Mouse (Mus musculus) intestine, postnatal 0 days (tissue): ENCODE results near the gene Drd2. TPM values are rescaled to one million over a fixed set of nuclear protein-coding genes. Genes with fewer than 3 reads are reported as not detected.

Experiments
- ATAC-seq: fragments of 200-750 bp; cut with Nextera tagmentation; 2 replicates; pipeline ENCODE4 v1.8.0; 2017; ENCODE audit warnings: mild to moderate bottlenecking, moderate TSS enrichment, moderate library complexity
- H3K27ac ChIP-seq: fragments of 300-500 bp; sonication (generic); 2 replicates; pipeline ENCODE4 v1.5.1; 2014; ENCODE audit warnings: mild to moderate bottlenecking, low read depth, low read length, moderate library complexity
- H3K27me3 ChIP-seq: fragments of 300-500 bp; sonication (generic); replicated peaks from 2 replicates; pipeline ENCODE4 v1.6.1; 2014; ENCODE audit warnings: low read length, mixed read lengths; ENCODE audit not compliant: control insufficient read depth, insufficient read depth
- H3K36me3 ChIP-seq: fragments of 300-500 bp; sonication (generic); 2 replicates; pipeline ENCODE4 v1.6.1; 2014; ENCODE audit warnings: mild to moderate bottlenecking, moderate library complexity; ENCODE audit not compliant: control insufficient read depth, insufficient read depth
- H3K4me1 ChIP-seq: fragments of 300-500 bp; sonication (generic); replicated peaks from 2 replicates; pipeline ENCODE4 v1.6.1; 2014; ENCODE audit warnings: antibody characterized with exemption, low read length, mixed read lengths; ENCODE audit not compliant: control insufficient read depth, insufficient read depth
- H3K4me2 ChIP-seq: fragments of 300-500 bp; sonication (generic); replicated peaks from 2 replicates; pipeline ENCODE4 v1.6.1; 2014; ENCODE audit warnings: low read depth, mild to moderate bottlenecking, moderate library complexity
- H3K4me3 ChIP-seq: fragments of 300-500 bp; sonication (generic); 2 replicates; pipeline ENCODE4 v1.5.1; 2014; ENCODE audit warnings: low read depth, low read length
- H3K9ac ChIP-seq: fragments of 300-500 bp; sonication (generic); 2 replicates; pipeline ENCODE4 v1.6.1; 2014; ENCODE audit warnings: mild to moderate bottlenecking, low read depth, low read length
- H3K9me3 ChIP-seq: fragments of 300-500 bp; sonication (generic); 2 replicates; pipeline ENCODE4 v1.6.1; 2016; ENCODE audit warnings: mixed run types; ENCODE audit not compliant: control insufficient read depth
- CTCF ChIP-seq: sonication (generic); IDR thresholded peaks from 2 replicates; pipeline ENCODE4 v1.5.1; 2016; ENCODE audit warnings: low read depth, mild to moderate bottlenecking, control low read depth, antibody characterized with exemption, moderate library complexity
- WGBS: fragments of 180-500 bp; shearing (Covaris S2); extraction: QIAGEN DNeasy Blood & Tissue Kit; methylation state at CpG from one replicate; pipeline ENCODE4 v1.1.7; 2014; 5-methylcytosine and 5-hydroxymethylcytosine counted together
- polyA plus RNA-seq: library from polyadenylated mRNA; unstranded; fragments of >200 nt; fragmentation: Nextera tagmentation; extraction: Ambion mirVana; gene quantifications from 2 replicates; pipeline ENCODE4 v1.2.1, GENCODE M21; 2015

The Drd2 gene
- not detected in 2 replicates for polyA plus RNA-seq

DNA sequence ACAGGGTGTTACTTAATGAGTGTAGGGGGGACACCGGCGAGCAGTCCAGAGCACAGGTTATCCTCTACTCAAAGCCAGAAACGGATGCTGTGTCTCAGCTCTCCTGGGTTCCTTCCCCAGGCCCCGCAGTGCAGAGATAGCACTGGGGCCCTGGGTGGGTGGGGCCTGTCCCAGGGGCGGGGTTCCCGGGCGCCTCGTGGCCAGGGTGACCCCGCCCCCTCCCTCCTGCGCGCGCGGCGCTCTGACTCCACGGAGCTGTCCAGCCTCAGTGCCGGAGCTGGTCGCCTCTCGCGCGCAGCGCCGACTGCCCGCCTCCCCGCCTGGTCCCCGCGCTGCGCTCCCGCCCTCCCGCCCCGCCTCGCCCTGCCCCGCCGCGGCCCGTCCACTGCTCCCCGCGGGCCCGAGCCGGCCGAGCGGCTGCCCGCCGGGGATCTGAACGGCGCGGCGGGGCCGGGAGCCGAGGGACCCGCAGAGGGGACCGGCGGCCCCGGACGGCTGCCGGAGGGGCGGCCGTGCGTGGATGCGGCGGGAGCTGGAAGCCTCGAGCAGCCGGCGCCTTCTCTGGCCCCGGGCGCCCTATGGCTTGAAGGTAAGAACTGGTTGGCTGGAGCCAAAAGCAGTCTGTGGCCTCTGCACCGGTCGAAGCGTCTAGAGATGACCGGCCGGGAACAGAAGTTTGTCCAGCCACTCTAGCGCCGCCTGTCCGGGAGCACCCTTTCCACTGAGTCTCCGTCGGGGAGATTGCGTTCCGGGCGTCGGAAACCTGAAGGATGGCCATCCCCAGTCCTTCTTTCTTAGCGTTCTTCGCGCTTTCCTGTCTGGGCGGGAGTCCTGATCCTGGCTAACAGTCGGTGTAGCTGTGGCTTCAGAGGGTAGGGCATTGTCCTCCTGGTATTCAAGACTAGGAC is at the start of gene Drd2:
Gene Drd2, plus strand, starts transcription at position 492 of the 908 bp plus-strand sequence.
- Histone ChIP-seq H3K4me2 (peak within 1 kb of the TSS; percentile 41), H3K9me3 (no peaks in the 10 kb centered on the region), H3K4me1 (no peaks in the 10 kb centered on the region), H3K4me3 (0 out of 2 replicates have a peak within 1 kb of the TSS, but pooled peaks have one; percentile 1), H3K36me3 (no peaks in the 10 kb centered on the region), H3K27me3 (peaks cover 26% of the 10 kb centered on the region), H3K9ac (no peak within 1 kb of the TSS), H3K27ac (no peak within 1 kb of the TSS)
- peak; percentile 49; the same call in 1 of the 2 replicates for ATAC-seq
- TF ChIP-seq CTCF, result no peak
- WGBS, result 2% methylated on average over 81 of the region's 84 CpGs

DNA sequence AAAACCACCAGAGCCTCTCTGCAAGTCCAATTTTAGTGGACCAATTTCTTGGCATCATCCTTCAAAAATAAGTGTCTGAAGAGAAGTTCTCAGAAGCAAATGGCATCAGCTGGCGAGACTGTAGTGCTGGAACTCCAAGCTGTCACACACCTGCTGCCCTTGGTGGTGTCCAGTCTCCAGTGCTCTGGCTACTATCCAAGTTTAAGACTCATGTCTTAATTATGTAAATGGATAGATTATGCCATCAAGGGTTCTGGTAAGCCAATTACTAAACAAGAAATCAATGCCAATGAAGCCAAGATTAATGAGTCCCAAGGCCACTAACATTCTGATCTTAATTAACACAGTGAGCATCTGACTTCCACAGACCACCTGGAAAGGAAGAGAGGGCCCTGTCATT is 45.3 kb upstream of the Drd2 start:
- no peaks in the 10 kb centered on the region for H3K36me3 ChIP-seq
- no peaks in the 10 kb centered on the region for H3K4me1 ChIP-seq
- no peak for ATAC-seq
- no peaks in the 10 kb centered on the region for H3K27me3 ChIP-seq
- no peak overlapping the region for H3K9ac ChIP-seq
- WGBS, result 68% methylated on average over 1 of the region's 1 CpGs
- no peak for TF ChIP-seq CTCF
- H3K27ac ChIP-seq, result no peak overlapping the region
- H3K4me3 ChIP-seq, result no peak overlapping the region
- H3K4me2 ChIP-seq, result no peak overlapping the region
- no peaks in the 10 kb centered on the region for H3K9me3 ChIP-seq

DNA sequence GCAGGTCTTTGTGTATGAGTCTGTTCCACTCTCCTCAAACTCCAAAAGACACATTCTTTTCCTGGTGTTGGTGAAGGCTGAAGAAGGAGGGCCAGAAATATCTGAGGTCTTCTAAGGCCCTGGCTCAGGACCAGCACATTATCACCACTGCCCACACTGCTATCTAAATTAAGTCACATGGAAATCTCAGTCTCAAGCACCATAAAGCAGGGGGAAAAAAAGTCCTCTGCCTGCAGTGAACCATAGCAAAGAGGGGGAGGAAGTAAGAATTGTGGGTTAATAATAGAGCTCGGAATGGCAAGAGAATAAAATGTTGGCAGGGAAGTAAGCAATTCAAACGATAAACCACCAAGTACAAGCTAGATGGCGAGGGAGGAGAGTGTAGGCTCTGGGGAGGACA is 32.9 kb upstream of the Drd2 start:
- ATAC-seq, result no peak

DNA sequence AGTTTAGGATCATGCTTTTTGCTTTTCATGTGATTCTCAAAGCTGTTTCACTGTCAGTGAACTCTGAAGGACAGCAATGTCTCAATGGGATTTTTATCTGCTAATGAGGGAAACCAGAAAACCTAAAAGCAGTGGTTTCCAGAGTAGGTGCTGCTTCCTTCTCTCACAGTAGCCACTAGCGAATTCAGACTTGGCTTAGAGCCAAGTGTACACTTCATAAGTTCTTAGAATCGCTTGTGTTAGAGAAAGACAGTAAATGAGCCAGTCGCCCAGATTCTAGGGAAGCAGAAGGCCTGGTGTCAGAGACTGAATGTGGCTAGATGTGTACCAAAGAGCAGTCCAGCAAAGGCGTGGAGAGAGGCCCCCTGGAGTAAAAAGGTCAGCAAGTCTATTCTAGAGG is 29.6 kb upstream of the Drd2 start:
- no peak for TF ChIP-seq CTCF
- 42% methylated on average over 4 of the region's 4 CpGs for WGBS

More for the DNA sequence above, 32.9 kb upstream of the Drd2 start:
- Histone ChIP-seq H3K27ac (no peak overlapping the region), H3K27me3 (no peaks in the 10 kb centered on the region), H3K36me3 (no peaks in the 10 kb centered on the region), H3K4me1 (no peaks in the 10 kb centered on the region), H3K9ac (no peak overlapping the region), H3K4me2 (no peak overlapping the region), H3K9me3 (no peaks in the 10 kb centered on the region), H3K4me3 (no peak overlapping the region)
- TF ChIP-seq CTCF, result no peak
- WGBS, result 63% methylated on average over 3 of the region's 3 CpGs

DNA sequence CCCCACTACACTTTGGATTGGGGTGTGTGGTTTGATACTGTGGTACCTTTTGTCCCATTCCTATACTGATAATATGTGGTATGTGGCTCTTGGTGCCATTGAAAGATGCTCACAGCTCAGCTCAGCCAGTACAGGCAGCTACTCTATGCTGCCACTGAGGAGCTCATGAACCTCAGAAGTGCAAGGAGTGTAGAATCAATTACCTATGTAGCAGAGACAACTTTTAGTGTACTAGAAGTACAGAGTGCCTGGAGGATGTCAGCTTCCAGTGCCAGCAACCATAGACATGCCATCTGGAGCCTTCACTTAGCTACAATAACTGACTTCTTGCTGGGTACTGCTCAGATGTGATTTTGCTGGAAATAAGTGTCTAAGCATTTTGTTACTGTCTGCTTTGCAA is 21.8 kb upstream of the Drd2 start:
- H3K9ac ChIP-seq, result no peak overlapping the region
- H3K27me3 ChIP-seq, result no peaks in the 10 kb centered on the region
- ATAC-seq, result no peak
- no peaks in the 10 kb centered on the region for H3K4me1 ChIP-seq
- no peaks in the 10 kb centered on the region for H3K9me3 ChIP-seq
- no peak overlapping the region for H3K4me3 ChIP-seq
- H3K4me2 ChIP-seq, result no peak overlapping the region
- no peak for TF ChIP-seq CTCF
- H3K36me3 ChIP-seq, result no peaks in the 10 kb centered on the region
- H3K27ac ChIP-seq, result no peak overlapping the region

More for the DNA sequence above, 29.6 kb upstream of the Drd2 start:
- Histone ChIP-seq H3K36me3 (no peaks in the 10 kb centered on the region), H3K27ac (no peak overlapping the region), H3K4me3 (no peak overlapping the region), H3K27me3 (no peaks in the 10 kb centered on the region), H3K9me3 (no peaks in the 10 kb centered on the region), H3K4me1 (no peaks in the 10 kb centered on the region), H3K9ac (no peak overlapping the region), H3K4me2 (no peak overlapping the region)
- no peak for ATAC-seq

DNA sequence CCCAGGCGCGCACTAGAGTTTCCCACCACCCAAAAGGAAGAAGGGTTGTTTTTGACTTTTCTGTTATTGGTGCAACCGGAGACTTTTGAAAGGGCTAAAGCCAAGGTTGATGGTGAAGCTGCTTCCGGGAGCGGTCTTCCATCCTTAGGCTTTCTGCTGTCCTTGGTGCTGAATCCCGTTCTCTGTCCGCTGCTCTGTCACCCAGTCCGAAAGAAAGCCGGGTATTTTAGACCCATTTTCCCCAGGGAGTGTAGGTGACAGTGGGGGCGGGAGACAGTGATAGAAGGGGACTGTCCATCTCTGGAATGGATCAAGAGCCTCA is 578 bp downstream of the Drd2 start:
- Histone ChIP-seq H3K27ac (no peak overlapping the region), H3K4me2 (no peak overlapping the region), H3K27me3 (peaks cover 26% of the 10 kb centered on the region), H3K4me1 (no peaks in the 10 kb centered on the region), H3K9ac (no peak overlapping the region), H3K36me3 (no peaks in the 10 kb centered on the region), H3K9me3 (no peaks in the 10 kb centered on the region), H3K4me3 (0 out of 2 replicates have a peak overlapping the region, but pooled peaks have one; percentile 1)
- no peak for TF ChIP-seq CTCF
- WGBS, result 3% methylated on average over 10 of the region's 10 CpGs
- no peak for ATAC-seq
